Mouse (Mus musculus) urinary bladder, adult 2 months (tissue): Measurements from ENCODE around the gene Srpk1. TPM values are rescaled to one million over a fixed set of nuclear protein-coding genes. Genes with fewer than 3 reads are reported as not detected.

Source experiments
- DNase-seq: peaks from one replicate; pipeline ENCODE4 v3.0.0; 2022; ENCODE audit warnings: low spot score
- polyA plus RNA-seq: library from polyadenylated mRNA; depleted of rRNA; stranded (reverse); fragments of >200 nt; gene quantifications from 2 replicates; pipeline ENCODE4 v1.2.3, GENCODE M21; 2012

The Srpk1 gene
- polyA plus RNA-seq, 1 experiment = 31.2 TPM

DNA sequence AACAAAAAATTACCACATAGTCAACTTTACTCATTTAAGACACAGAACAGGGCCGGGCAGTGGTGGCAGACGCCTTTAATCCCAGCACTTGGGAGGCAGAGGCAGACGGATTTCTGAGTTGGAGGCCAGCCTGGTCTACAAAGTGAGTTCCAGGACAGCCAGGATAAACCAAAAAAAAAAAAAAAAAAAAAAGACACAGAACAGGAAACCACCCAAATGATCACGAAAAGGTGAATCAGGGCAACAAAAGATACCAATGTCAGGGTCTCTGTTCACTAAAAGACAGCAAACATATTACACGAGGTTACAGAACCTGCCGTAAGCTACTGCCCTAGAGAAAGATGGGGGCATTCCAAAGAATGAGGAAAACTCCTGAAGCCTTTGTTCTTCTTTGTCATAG, 9.4 kb downstream of the Srpk1 start:
- DNase-seq = no peak

DNA sequence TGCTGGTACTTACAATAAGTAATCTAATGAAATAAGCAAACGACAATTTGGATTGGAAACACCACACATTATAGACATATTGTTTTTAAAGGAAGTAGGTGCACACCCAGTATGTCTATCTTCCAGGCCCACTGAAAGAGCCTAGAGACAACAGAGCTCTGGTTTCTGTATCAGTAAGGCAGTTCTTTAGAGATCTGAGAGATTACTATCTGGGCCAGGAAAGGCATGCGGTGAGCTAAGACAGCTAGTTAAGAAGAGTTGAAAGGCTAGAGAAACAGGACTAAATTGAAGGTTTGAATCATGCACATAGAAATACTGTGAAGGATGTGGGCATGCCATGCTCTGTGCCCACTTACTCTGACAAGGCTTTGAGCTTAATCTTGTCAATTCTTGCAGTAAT, 9.9 kb downstream of the Srpk1 start:
- no peak for DNase-seq

DNA sequence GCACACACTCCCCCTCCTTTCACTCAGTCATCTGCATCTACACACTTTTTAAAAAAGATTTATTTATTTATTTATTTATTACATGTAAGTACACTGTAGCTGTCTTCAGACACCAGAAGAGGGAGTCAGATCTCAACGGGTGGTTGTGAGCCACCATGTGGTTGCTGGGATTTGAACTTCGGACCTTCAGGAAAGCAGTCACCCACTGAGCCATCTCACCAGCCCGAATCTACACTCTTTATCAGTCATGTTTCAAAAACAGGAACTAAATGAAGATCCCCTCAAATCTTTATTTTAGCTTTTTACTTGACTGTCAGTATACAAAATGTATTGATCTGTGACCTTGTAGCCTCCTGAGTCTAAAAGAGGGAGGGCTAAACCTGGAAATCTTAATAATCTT, 13.0 kb downstream of the Srpk1 start:
- no peak for DNase-seq

DNA sequence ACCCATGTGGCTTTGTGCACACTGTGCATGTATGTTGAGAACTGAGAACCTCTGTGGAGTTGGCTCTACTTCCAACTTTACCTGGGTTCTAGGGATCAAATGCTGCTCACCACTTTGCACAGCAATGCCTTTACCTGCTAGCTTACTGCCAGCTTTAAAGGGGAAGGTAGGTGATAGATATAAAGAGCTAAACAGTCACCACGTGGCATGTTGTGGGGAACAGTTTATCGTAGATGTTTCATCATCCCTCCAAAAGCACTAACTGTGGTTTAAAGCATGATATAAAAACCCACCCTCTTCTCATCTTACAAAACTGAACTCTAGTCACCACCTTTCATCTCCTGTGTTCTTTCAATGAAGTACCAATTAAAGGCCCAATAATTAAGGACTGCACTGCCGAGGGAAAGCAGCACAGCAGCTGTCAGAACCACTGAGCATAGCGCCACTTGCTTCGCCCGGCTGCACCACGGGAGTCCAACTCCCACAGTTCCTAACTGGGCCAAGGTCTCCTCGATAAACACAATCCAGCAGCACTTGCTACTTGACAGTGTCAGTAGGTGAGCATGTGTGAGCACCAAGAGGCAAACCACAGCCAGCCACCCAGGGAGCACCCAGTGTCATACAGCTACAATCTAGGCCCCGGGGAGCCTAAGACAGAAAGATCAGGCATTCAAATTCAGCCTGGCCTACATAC, 20.8 kb downstream of the Srpk1 start:
- DNase-seq = no peak

DNA sequence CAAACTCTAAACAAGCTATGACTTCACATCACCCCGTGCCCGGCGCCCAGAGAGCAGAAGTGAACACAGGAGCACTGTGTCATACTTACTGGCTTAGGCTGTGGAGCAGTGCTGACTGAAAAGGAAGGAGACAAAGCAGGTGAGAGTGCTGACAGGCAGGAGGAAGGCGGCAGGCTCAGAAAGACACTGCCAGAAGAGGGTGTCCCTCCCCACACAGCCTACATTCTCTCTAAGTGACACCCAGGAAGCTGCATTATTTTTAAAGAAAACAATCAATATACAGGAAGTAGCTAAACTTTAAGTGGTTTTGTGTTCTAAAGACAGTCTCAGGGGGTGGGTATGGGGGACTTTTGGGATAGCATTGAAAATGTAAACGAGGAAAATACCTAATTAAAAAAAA, 21.7 kb downstream of the Srpk1 start:
- no peak for DNase-seq

DNA sequence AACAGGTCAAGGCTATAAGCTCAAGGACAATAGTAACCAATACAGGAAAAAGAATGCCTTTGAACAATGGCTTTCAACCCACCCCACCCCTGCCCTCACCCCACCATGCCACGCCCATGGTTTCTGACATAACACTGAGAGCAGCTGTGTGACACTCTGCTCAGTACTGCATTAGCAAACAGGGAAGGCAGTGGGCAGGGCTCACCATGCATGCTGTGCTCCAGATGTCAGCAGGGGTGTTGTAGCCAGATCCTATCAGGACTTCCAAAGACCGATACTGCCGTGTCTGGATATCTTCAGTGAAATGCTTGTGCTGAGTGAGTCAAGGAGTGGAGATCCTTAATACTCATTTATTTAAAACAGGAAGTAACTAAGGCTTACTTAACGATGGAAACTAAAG, 28.5 kb downstream of the Srpk1 start:
- DNase-seq = no peak

DNA sequence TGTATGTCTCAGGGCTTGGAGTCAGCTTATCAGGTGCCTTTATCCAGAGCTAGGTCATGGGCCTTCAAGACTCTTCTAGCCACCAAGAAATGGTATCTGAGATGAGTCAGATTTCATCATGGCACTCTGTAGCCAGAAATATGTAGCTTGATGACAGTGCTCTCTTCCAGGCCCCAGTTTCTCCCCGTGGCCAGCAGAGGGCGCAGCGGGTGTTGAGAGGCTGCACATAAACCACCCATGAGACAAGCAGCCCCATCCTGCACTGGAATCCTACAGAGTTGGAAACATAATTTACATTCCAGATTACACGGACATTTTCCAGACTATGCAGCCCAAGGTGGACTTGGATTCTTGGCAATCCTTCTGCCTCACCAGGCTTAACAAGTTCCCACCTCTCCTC, 29.5 kb downstream of the Srpk1 start:
- peak; percentile 50 for DNase-seq

DNA sequence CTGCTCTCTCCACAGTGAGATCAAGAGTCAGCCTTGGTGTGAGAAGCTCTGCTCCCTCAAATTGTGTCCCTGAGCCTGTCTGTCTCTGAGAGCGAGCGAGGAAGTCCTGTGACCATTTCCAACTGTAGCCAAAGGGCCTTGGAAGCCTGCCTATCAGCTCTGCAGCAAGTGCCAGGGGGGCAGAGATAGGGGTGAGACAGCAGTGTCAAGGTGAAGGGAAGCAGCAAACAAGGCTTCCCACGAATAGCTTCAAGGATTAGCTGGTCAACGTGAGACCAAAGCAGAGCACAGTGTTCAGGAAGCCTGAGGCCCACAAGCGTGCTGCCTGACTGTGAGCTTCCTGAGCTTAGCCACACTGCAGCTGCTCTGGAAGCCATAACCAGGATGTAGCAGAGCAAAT, 31.0 kb downstream of the Srpk1 start:
- DNase-seq = no peak

DNA sequence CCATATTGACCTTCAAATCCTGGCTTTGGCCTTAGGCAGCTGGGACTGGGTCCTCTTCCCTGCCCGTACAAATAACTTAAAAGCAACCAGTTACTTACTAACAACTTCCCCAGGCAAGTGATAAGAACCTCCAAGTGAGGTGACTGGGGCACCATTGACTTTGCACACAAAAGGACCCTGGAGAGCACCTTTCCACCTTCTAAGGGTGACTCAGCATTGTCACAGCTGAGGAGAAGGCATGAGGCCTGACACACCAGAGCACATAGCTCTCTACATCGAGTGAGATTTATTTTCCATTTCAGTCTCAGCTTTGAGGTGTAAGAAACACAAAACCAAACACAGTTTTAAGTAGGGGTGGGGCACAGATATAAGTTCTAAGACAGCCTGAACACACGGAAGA, 31.9 kb downstream of the Srpk1 start:
- DNase-seq = no peak

DNA sequence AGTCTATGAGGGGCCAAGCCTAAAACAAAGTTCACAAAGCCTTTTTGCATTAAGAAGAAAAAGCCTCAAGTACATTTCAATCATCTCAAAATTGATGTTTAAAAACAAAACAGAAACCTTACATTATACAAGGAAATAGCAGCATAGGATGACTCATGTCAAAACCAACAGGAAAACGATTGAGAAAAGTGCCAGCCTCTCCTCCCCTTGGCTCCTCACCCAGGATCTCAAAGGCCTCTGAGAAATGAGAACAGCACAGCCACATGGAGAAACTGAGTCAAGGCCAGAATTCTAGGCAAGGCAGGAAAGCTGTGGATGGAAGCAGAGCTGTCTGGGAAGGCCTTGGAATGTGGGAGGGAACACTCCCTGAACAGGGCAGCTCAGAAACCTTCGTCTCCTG, 33.9 kb downstream of the Srpk1 start:
- DNase-seq = no peak

DNA sequence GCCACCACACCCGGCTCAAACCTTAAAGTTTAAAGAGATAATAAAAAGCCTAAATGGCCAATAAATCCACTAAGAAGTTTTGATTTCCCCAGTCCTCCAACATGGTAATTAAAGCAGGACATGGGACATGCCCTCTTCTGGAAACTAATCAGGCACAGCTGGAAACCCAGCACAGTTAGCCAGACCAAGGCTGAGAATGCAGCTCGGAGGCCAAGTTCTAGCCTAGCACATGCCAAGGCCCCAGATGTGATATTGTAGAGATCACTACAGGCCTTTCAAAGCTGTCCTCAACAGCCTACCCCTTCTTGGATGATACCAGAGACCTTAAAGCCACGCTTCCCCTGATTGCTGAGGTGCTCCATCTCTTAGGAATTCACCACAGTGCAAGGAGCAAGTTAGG, 36.0 kb downstream of the Srpk1 start:
- DNase-seq = no peak

DNA sequence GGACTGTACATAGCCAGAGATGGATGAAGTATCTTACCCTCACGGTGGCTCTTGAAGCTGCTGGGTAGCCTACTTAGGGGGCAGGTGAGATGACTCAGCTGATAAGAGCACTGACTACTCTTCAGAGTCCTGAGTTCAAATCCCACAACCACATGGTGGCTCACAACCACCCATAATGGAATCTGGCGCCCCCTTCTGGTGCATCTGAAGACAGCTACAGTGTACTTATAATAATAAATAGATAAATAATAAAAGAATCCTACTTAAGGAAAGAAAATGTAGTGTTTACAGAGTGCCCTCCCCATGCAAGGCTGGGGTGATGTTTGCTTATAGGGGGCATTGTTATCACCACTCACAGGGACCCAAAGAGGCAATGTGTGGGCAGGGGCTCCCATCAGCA, 41.5 kb downstream of the Srpk1 start:
- no peak for DNase-seq

DNA sequence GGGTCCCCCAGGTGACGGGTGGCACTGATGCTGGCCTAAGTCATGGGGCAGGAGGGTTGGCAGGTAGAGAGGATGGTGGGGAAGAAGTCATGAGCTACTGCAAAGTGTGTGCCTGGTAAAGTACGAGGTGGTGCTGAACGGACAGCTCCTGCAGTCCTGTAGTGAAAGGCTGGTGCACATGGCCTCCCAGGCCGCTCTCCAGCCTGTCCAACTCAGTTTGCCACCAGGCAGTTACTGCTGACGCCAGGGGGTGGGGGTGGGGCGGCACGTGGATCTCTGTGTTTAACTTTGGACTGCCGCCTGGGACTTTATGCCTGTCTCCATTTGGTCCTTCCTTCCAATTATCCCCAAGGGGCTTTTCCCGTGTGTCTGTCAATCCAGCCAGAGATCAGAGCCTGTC, 42.1 kb downstream of the Srpk1 start:
- DNase-seq = no peak

DNA sequence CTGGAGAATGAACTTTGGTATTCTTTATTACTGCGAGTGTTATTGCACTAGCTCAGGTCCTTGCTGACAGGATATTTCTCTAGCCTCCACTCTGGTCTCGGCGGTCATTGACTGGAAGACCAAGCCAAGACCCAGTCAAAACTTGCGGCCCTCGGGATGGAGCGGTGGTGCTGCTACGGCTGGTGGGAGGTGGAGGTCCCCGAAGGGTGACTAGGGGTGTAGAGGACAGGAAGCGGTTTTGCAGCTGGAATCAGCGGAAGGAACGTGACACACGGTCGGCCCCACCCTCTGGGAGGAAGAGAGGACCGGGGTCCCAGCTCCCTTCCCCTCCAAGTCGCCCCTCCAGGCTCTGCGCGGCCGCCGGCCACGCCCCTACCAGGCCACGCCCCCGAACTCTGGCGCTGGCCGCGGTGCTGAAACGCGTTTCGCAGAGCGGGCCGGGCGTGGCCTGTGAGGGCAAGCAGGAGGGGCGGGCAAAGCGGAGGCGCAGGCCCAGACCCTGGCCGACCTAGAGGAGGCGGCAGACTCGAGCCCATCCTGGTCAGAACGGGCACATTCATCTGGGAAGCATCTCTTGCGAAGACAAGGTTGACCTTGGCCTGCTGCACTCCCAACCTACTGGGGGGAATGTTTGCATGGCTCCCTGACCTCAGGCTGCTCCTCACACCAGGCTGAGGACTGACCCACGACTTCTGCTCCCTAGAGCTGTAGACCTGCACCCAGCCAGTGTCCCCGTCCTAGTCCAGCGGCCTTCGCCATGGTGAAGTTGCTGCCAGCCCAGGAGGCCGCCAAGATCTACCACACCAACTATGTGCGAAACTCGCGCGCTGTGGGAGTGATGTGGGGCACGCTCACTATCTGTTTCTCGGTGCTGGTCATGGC, 47.0 kb downstream of the Srpk1 start, which contains the start of gene Lhfpl5:
Gene Lhfpl5, plus strand, starts transcription at position 398 of the 882 bp plus-strand sequence.
- no peak for DNase-seq

DNA sequence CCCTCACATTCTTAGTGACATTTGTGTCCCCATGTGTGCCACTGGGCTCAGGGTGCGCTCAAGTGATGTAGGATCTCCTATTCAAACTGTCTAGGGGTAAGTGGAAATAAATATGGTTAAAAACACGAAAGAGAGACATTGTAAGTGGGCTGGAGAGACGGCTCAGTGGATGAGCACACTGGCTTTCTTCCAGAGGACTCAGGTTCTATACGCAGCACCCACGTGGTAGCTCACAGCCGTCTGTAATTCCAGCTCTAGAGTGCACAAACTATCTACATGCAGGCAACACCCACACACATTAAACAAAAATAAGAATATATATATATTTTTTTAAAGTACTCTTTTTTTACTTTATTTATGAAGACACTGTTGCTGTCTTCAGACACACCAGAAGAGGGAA, 49.6 kb downstream of the Srpk1 start:
- DNase-seq = no peak

DNA sequence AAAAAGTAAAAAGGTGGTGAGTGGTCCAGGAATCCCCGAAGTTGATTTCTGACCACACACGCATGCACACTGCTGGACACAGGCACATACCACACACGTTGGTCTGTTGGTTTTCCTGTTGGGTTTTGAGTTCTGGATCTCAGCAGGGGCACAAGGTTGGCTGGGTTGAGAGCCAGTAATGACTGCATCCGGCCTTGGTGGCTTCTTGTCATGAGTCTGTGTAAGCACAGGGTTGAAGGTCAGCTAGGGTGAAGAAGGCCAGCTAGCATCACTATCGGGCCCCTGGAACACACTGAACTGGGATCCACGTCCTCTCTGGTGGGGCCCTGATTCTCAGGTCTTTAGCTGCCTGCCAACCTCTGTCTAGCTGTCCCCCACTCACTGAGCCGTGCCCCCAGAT, 50.0 kb downstream of the Srpk1 start:
- DNase-seq = no peak

DNA sequence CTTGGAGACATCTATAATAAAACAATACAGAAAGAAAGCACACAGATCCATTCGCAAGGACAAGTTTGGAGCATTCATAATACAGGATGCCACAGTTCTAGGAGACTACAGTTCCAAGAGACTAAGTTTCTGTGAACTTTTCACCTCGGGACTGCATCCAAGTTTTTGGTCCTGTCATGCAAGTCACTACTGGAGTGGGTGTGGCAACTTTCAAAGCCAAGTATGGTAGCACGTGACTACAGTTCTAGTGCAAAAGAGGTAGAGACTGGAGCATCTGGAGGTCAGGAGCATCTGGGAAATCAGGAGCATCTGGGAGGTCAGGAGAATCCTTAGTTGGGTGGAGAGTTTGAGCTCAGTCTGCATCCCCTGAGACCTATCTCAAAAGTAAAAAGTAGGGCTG, 50.6 kb downstream of the Srpk1 start:
- DNase-seq = no peak

DNA sequence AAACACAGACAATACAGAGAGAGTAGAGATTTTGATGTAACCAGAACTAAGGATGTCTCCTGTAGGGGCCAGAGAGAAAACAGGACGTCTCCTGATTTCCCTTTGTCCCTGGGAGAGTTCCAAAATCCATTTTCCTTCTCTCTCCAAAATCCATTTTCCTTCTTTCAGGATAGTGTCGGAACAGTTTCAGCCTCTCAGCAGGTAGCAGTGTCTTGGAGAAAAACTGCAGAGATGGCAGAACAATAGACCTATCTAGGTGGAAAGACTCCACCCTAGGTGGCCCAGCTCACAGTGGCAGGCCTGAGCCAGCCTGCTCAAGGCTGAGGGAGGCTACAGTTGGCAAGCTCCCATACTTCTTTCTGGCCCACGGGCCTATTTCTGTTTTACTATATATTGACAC, 55.0 kb downstream of the Srpk1 start:
- DNase-seq = no peak

DNA sequence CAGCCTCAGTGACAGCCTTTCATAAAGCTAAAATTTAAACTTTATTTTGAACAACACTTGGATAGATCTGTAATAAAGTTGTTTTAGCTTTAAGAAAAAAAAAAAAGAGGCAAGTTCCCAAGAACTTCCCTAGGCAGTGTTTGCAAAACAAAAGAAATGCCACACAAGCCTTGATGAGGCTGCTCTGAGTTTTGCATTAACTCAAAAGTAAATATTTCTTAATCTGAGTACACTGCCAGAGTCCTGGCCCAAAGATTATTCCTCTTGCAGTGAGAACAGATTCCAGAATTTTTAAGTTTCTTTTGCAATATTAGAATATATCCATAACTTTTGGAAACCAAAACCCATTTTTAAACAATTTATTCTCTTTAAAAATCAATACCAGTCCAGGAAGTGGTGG, 57.3 kb downstream of the Srpk1 start:
- DNase-seq = no peak

DNA sequence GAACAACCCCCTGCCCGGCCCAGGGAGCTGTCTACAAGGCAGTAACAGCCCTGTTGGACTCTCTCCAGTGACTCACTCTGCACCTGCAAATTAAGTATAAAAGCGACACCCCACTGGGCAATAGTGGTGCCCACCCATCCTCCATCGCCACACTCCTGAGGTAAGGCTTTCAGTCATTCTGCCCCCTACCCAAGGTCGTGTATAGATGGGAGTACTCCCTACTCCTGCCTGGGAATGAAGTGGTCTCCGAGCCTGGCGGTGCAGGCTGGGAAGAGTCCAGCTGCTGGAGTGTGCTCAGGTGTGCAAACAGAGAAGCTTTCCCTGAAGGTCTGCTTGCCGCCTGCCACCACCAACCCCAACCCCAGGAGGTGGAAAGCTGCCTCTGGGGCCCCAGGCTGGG, 60.9 kb downstream of the Srpk1 start:
- no peak for DNase-seq

DNA sequence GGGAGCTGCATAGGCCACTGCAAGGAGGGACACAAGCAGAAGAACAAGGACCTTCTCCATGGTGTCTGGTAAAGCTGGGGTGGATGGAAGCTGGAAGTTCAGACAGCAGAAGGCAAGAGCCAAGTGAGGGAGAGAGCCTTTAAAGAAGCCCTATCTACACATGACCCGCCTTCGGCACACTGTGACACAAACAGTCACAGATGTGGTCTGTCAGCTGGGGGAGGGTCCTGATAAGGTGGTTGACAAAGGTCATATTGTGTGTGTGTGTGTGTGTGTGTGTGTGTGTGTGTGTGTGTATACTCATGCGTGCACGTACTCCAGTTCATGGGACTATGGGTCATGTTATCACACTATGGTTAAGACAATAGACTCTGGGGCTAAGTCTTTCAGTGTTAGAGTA, 61.9 kb downstream of the Srpk1 start, which contains the start of gene Clps:
Gene Clps, minus strand, starts transcription at position 169 of the 400 bp plus-strand sequence.
- no peak for DNase-seq

DNA sequence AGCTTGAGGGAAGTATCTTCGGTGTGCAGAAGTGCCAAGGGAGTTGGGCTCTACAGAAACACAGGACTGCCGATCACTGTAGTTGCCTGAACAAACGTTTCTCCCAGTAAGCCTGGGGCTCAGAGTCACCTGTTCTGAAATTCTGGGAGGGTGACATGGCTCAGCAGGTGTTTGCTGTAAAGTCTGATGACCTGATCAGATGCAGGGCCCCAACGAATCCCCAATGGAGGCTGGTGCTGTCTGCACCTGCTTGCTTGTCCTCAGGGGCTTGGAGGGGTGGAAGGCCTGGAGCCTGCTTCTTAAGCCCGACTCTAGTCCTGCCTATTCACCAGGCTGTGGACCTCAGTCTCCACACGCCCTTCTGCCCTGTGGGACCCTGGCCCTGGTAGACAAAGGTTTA, 64.7 kb downstream of the Srpk1 start:
- DNase-seq = no peak
